13 mouse cellular contexts compared by ENCODE assay signal in the genomic region with DNA sequence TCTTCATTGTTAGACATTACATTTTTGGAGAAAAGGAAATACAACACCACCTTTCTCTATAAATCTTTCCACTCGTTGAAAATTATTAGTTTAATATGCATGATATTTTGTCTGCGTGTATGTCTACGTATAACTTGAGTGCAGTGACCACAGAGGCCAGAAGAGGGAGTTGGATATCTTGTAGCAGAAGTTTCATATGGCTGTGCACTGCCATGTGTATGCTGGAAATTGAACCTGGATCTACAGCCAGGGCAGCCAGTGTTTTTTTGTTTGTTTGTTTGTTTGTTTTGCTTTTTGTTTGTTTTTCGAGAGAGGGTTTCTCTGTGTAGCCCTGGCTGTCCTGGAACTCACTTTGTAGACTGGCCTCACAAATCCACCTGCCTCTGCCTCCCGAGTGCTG. TPM values are rescaled to one million over a fixed set of nuclear protein-coding genes. Genes with fewer than 3 reads are reported as not detected.
DNase-seq lines count a peak whose midpoint lies in the region; ATAC-seq and TF ChIP-seq lines count a peak whose summit lies in the region.
"Had no signal": no experiment of that assay in that cellular context is flagged by ENCODE, and none has a peak within 500 bp of the region (broad histone marks: within the 10 kb centered on the region; RNA-seq: fewer than 3 reads in every experiment).

No protein-coding gene starts in this region.

- WGBS in heart, embryonic 10.5 days = 90% methylated on average over 5 of the region's 5 CpGs
- WGBS in lung, embryonic 14.5 days = 94% methylated on average over 5 of the region's 5 CpGs
- WGBS in hindbrain, embryonic 16.5 days = 95% methylated on average over 5 of the region's 5 CpGs

- H3K27me3 ChIP-seq in heart, embryonic 10.5 days (ENCODE audit: insufficient read depth, poor library complexity, severe bottlenecking) = no peaks in the 10 kb centered on the region
- no peaks in the 10 kb centered on the region for H3K27me3 ChIP-seq in lung, embryonic 14.5 days (ENCODE audit: insufficient read depth, low read length)
- H3K27me3 ChIP-seq in hindbrain, embryonic 16.5 days (replicated peaks; ENCODE audit: control insufficient read depth, insufficient read depth, low read length) = no peaks in the 10 kb centered on the region
- H3K27me3 ChIP-seq: limb, embryonic 13.5 days had no signal

- no peaks in the 10 kb centered on the region for H3K9me3 ChIP-seq in heart, embryonic 10.5 days
- H3K9me3 ChIP-seq in lung, embryonic 14.5 days (ENCODE audit: low read depth, low read length) = no peaks in the 10 kb centered on the region
- no peaks in the 10 kb centered on the region; the same call in 1 of the 2 replicates for H3K9me3 ChIP-seq in hindbrain, embryonic 16.5 days (ENCODE audit: control insufficient read depth, low read length)
- H3K9me3 ChIP-seq: limb, embryonic 13.5 days had no signal

- no peak overlapping the region for H3K9ac ChIP-seq in lung, embryonic 14.5 days
- no peak overlapping the region for H3K9ac ChIP-seq in hindbrain, embryonic 16.5 days (ENCODE audit: low read depth, low read length)
- H3K9ac ChIP-seq: limb, embryonic 13.5 days had no signal

- no peak overlapping the region for H3K4me2 ChIP-seq in lung, embryonic 14.5 days
- H3K4me2 ChIP-seq in hindbrain, embryonic 16.5 days (ENCODE audit: low read length) = no peak overlapping the region
- H3K4me2 ChIP-seq: limb, embryonic 13.5 days had no signal

- H3K4me1 ChIP-seq in heart, embryonic 10.5 days = peaks cover 6% of the 10 kb centered on the region
- peaks cover under 1% of the 10 kb centered on the region; the same call in 1 of the 2 replicates for H3K4me1 ChIP-seq in lung, embryonic 14.5 days (ENCODE audit: insufficient read depth)
- H3K4me1 ChIP-seq in hindbrain, embryonic 16.5 days (ENCODE audit: control insufficient read depth, insufficient read depth, low read depth, low read length) = peaks cover 6% of the 10 kb centered on the region

- peaks cover 40% of the 10 kb centered on the region for H3K36me3 ChIP-seq in heart, embryonic 10.5 days
- peaks cover 14% of the 10 kb centered on the region for H3K36me3 ChIP-seq in lung, embryonic 14.5 days (ENCODE audit: insufficient read depth)
- peaks cover 18% of the 10 kb centered on the region for H3K36me3 ChIP-seq in hindbrain, embryonic 16.5 days (ENCODE audit: control insufficient read depth, insufficient read depth, low read length)

- peak; percentile 16; the same call in 1 of the 2 replicates for TF ChIP-seq CTCF in lung, embryonic 14.5 days (IDR thresholded peaks at IDR 0.05; ENCODE audit: low read depth)

- no peak for ATAC-seq in lung, embryonic 14.5 days (ENCODE audit: insufficient read depth)
- no peak for ATAC-seq in hindbrain, embryonic 16.5 days
- ATAC-seq: forebrain, embryonic 16.5 days had no signal

- no peak overlapping the region for H3K27ac ChIP-seq in heart, embryonic 10.5 days
- no peak overlapping the region for H3K27ac ChIP-seq in lung, embryonic 14.5 days (ENCODE audit: low read depth)
- H3K27ac ChIP-seq in hindbrain, embryonic 16.5 days (ENCODE audit: low read depth, low read length) = no peak overlapping the region
- H3K27ac ChIP-seq: limb, embryonic 13.5 days had no signal

- DNase-seq in heart, adult 18-20 months = peak; percentile 9 to 26
- no peak for DNase-seq in heart, embryonic 10.5 days (ENCODE audit: low spot score)
- DNase-seq in lung, embryonic 14.5 days = peak; percentile 27
- no peak for DNase-seq in lung, postnatal 14 days
- peak; percentile 31 for DNase-seq in A20 (ENCODE audit: low read depth, low spot score)
- DNase-seq in brain, adult 2 months (ENCODE audit: low read depth, low spot score) = peak; percentile 19
- DNase-seq in urinary bladder, postnatal 4 days (ENCODE audit: low spot score in 2 of 2) = no peak
- DNase-seq: cerebellum, postnatal 10 days; heart, postnatal 4 days; layer of hippocampus, postnatal 36 days had no signal

- H3K4me3 ChIP-seq in heart, embryonic 10.5 days = no peak overlapping the region
- no peak overlapping the region for H3K4me3 ChIP-seq in lung, embryonic 14.5 days (ENCODE audit: low read depth, low read length)
- no peak overlapping the region for H3K4me3 ChIP-seq in hindbrain, embryonic 16.5 days (ENCODE audit: low read length)
- H3K4me3 ChIP-seq: limb, embryonic 13.5 days had no signal

RNA-seq across cellular contexts. Expression of a gene that starts 4.9 kb away (rescaled TPM):
- total RNA-seq in heart, adult 18-20 months (2021) = under 1 TPM; 0.52 to 0.93 TPM
- 10.9 and 13.5 TPM in 2 replicates for polyA plus RNA-seq in heart, embryonic 10.5 days (2016; fragmentation: Nextera tagmentation; extraction: Ambion mirVana)
- polyA plus RNA-seq in lung, embryonic 14.5 days (2014; fragmentation: Nextera tagmentation; extraction: Ambion mirVana) = 2.6 and 2.9 TPM in 2 replicates
- polyA plus RNA-seq in hindbrain, embryonic 16.5 days (2015; fragmentation: Nextera tagmentation; extraction: Ambion mirVana) = 2.5 and 2.6 TPM in 2 replicates

RNA-seq across cellular contexts. Expression of a gene that starts 28.5 kb away (rescaled TPM):
- total RNA-seq in heart, adult 18-20 months (2021) = 10 to 100 TPM; 69.0 to 76.7 TPM
- polyA plus RNA-seq in heart, embryonic 10.5 days (2016; fragmentation: Nextera tagmentation; extraction: Ambion mirVana) = 29.6 and 30.7 TPM in 2 replicates
- 21.2 and 27.0 TPM in 2 replicates for polyA plus RNA-seq in lung, embryonic 14.5 days (2014; fragmentation: Nextera tagmentation; extraction: Ambion mirVana)
- polyA plus RNA-seq in hindbrain, embryonic 16.5 days (2015; fragmentation: Nextera tagmentation; extraction: Ambion mirVana) = 43.1 and 47.5 TPM in 2 replicates

RNA-seq across cellular contexts. Expression of a gene that starts 35.9 kb away (rescaled TPM):
- 1 to 10 TPM; 7.3 to 8.4 TPM for total RNA-seq in heart, adult 18-20 months (2021)
- 17.6 and 18.4 TPM in 2 replicates for polyA plus RNA-seq in heart, embryonic 10.5 days (2016; fragmentation: Nextera tagmentation; extraction: Ambion mirVana)
- 16.4 and 17.5 TPM in 2 replicates for polyA plus RNA-seq in lung, embryonic 14.5 days (2014; fragmentation: Nextera tagmentation; extraction: Ambion mirVana)
- polyA plus RNA-seq in hindbrain, embryonic 16.5 days (2015; fragmentation: Nextera tagmentation; extraction: Ambion mirVana) = 12.4 and 14.6 TPM in 2 replicates

RNA-seq across cellular contexts. Expression of a gene that starts 37.7 kb away (rescaled TPM):
- under 1 TPM in 1 of 2 experiments, not detected in 1; 0.74 TPM for total RNA-seq in heart, adult 18-20 months (2021)
- polyA plus RNA-seq in heart, embryonic 10.5 days (2016; fragmentation: Nextera tagmentation; extraction: Ambion mirVana) = 7.4 and 12.5 TPM in 2 replicates
- polyA plus RNA-seq in lung, embryonic 14.5 days (2014; fragmentation: Nextera tagmentation; extraction: Ambion mirVana) = 9.4 and 10.0 TPM in 2 replicates
- polyA plus RNA-seq in hindbrain, embryonic 16.5 days (2015; fragmentation: Nextera tagmentation; extraction: Ambion mirVana) = 64.0 and 80.0 TPM in 2 replicates

RNA-seq across cellular contexts. Expression of a gene that starts 38.1 kb away (rescaled TPM):
- total RNA-seq in heart, adult 18-20 months (2021) = 10 to 100 TPM; 11.6 to 12.4 TPM
- polyA plus RNA-seq in heart, embryonic 10.5 days (2016; fragmentation: Nextera tagmentation; extraction: Ambion mirVana) = 6.7 and 8.8 TPM in 2 replicates
- 19.0 and 20.4 TPM in 2 replicates for polyA plus RNA-seq in lung, embryonic 14.5 days (2014; fragmentation: Nextera tagmentation; extraction: Ambion mirVana)
- polyA plus RNA-seq in hindbrain, embryonic 16.5 days (2015; fragmentation: Nextera tagmentation; extraction: Ambion mirVana) = 5.9 and 6.7 TPM in 2 replicates

Comparison
In these comparisons a context has a peak if more than half of its experiments do, and no peak if none do; other contexts are left out.
1. DNase-seq: peak in heart, adult 18-20 months (2 of 2), lung, embryonic 14.5 days (single experiment), A20 (single experiment) and brain, adult 2 months (single experiment); none in heart, embryonic 10.5 days (single experiment), lung, postnatal 14 days (single experiment) and urinary bladder, postnatal 4 days (0 of 2).